In genomic region chr6:34919146-34919545, GRCm38 (mm10) we compare ENCODE assay signal across 29 mouse cellular contexts. TPM values are rescaled to one million over a fixed set of nuclear protein-coding genes. Genes with fewer than 3 reads are reported as not detected.
DNase-seq lines count a peak whose midpoint lies in the region; ATAC-seq and TF ChIP-seq lines count a peak whose summit lies in the region.
"Had no signal": no experiment of that assay in that cellular context is flagged by ENCODE, and none has a peak within 500 bp of the region (broad histone marks: within the 10 kb centered on the region; RNA-seq: fewer than 3 reads in every experiment).

No protein-coding gene starts in this region.

- H3K27ac ChIP-seq in testis, adult 2 months (ENCODE audit: control insufficient read depth, insufficient read depth, low read depth, low read length) = 0 out of 2 replicates have a peak overlapping the region, but pooled peaks have one; percentile 16
- peak overlapping the region; percentile 36 for H3K27ac ChIP-seq in embryonic facial prominence, embryonic 10.5 days (replicated peaks)
- H3K27ac ChIP-seq: embryonic facial prominence, embryonic 13.5 days; embryonic facial prominence, embryonic 15.5 days; forebrain, embryonic 10.5 days; forebrain, embryonic 12.5 days had no signal

- TF ChIP-seq CTCF in testis, adult 2 months (IDR thresholded peaks at IDR 0.05; ENCODE audit: control insufficient read depth, insufficient read depth, insufficient replicate concordance, low read depth, low read length) = no peak

- ATAC-seq in cerebellum, adult (ENCODE audit: insufficient number of reproducible peaks, low FRiP score, low TSS enrichment) = no peak
- ATAC-seq: activated CD4-positive, CD25-positive, alpha-beta regulatory T cell, adult 4 months; forebrain, embryonic 14.5 days; forebrain, embryonic 16.5 days; Patski had no signal

- H3K9me3 ChIP-seq in embryonic facial prominence, embryonic 10.5 days = no peaks in the 10 kb centered on the region
- H3K9me3 ChIP-seq: embryonic facial prominence, embryonic 13.5 days; embryonic facial prominence, embryonic 15.5 days; forebrain, embryonic 10.5 days; forebrain, embryonic 12.5 days; G1E had no signal

- H3K27me3 ChIP-seq in testis, adult 2 months (ENCODE audit: control insufficient read depth, insufficient read depth, low read length) = peaks cover 2% of the 10 kb centered on the region; the same call in 1 of the 2 replicates
- no peaks in the 10 kb centered on the region for H3K27me3 ChIP-seq in embryonic facial prominence, embryonic 10.5 days (replicated peaks; ENCODE audit: low read depth, poor library complexity, severe bottlenecking)
- H3K27me3 ChIP-seq: embryonic facial prominence, embryonic 13.5 days; embryonic facial prominence, embryonic 15.5 days; forebrain, embryonic 12.5 days; Patski had no signal

- WGBS in embryonic facial prominence, embryonic 10.5 days = 54% methylated on average over 7 of the region's 7 CpGs

- peaks cover 4% of the 10 kb centered on the region for H3K4me1 ChIP-seq in testis, adult 2 months (ENCODE audit: control insufficient read depth, insufficient read depth, low read length)
- peaks cover 26% of the 10 kb centered on the region for H3K4me1 ChIP-seq in embryonic facial prominence, embryonic 10.5 days
- H3K4me1 ChIP-seq: embryonic facial prominence, embryonic 15.5 days; forebrain, embryonic 12.5 days had no signal

- H3K36me3 ChIP-seq in testis, adult 2 months (ENCODE audit: control insufficient read depth, insufficient read depth, low read length) = no peaks in the 10 kb centered on the region
- no peaks in the 10 kb centered on the region for H3K36me3 ChIP-seq in embryonic facial prominence, embryonic 10.5 days (replicated peaks)
- H3K36me3 ChIP-seq: embryonic facial prominence, embryonic 13.5 days; embryonic facial prominence, embryonic 15.5 days; forebrain, embryonic 10.5 days; forebrain, embryonic 12.5 days; G1E had no signal

- no peak overlapping the region for H3K4me3 ChIP-seq in testis, adult 2 months (ENCODE audit: control insufficient read depth, low read depth, low read length)
- H3K4me3 ChIP-seq in embryonic facial prominence, embryonic 10.5 days = no peak overlapping the region
- H3K4me3 ChIP-seq: embryonic facial prominence, embryonic 13.5 days; embryonic facial prominence, embryonic 15.5 days; erythroblast, embryonic 14.5 days; forebrain, embryonic 10.5 days; forebrain, embryonic 12.5 days had no signal

- no peak for DNase-seq in testis, postnatal 10 days (ENCODE audit: low spot score)
- peak; percentile 64 for DNase-seq in R1 (ENCODE audit: low read depth, low spot score)
- DNase-seq in embryonic facial prominence, embryonic 10.5 days (ENCODE audit: low spot score) = peak; percentile 18
- peak; percentile 77 for DNase-seq in testis, postnatal 14 days (ENCODE audit: low spot score)
- DNase-seq in cerebellum, adult 8-10 months = no peak
- DNase-seq in c-Kit-positive CD71-positive TER-119-positive erythroid progenitor cells, embryonic 14.5 days (ENCODE audit: low spot score) = no peak
- DNase-seq: adrenal gland, adult 8-10 months; adrenal gland, postnatal 14 days; adrenal gland, postnatal 36 days; cerebellum, adult 18-20 months; cerebellum, adult 9-10 months; cerebellum, postnatal 10 days; cerebellum, postnatal 25 days had no signal

- no peak for TF ChIP-seq POLR2A in testis, adult 2 months (IDR thresholded peaks at IDR 0.05; ENCODE audit: control insufficient read depth, low read depth, low read length)

RNA-seq across cellular contexts. Expression of gene Stra8, which starts 0.8 kb away (rescaled TPM):
- polyA plus RNA-seq in testis, adult 2 months (2012; rRNA removed) = 9.3 and 9.4 TPM in 2 replicates
- polyA plus RNA-seq in embryonic facial prominence, embryonic 10.5 days (2016; fragmentation: Nextera tagmentation; extraction: Ambion mirVana) = 0.12 TPM in 1 of 2 replicates, not detected in the other
- polyA plus RNA-seq: C2C12; cortical plate, adult 2 months; embryonic facial prominence, embryonic 11.5 days; embryonic facial prominence, embryonic 13.5 days; embryonic facial prominence, embryonic 15.5 days; erythroblast, embryonic 14.5 days; forebrain, embryonic 10.5 days; forebrain, embryonic 12.5 days; forebrain, embryonic 14.5 days; forebrain, embryonic 16.5 days; frontal cortex, adult 2 months; G1E; Patski had no signal

RNA-seq across cellular contexts. Expression of gene Wdr91, which starts 8.5 kb away (rescaled TPM):
- polyA plus RNA-seq in testis, adult 2 months (2012; rRNA removed) = 3.4 and 3.8 TPM in 2 replicates
- 11.9 and 13.2 TPM in 2 replicates for polyA plus RNA-seq in embryonic facial prominence, embryonic 10.5 days (2016; fragmentation: Nextera tagmentation; extraction: Ambion mirVana)

RNA-seq across cellular contexts. Expression of gene Cyren, which starts 41.3 kb away (rescaled TPM):
- polyA plus RNA-seq in testis, adult 2 months (2012; rRNA removed) = 1.2 and 1.7 TPM in 2 replicates
- 18.9 and 19.2 TPM in 2 replicates for polyA plus RNA-seq in embryonic facial prominence, embryonic 10.5 days (2016; fragmentation: Nextera tagmentation; extraction: Ambion mirVana)

RNA-seq across cellular contexts. Expression of gene Tmem140, which starts 56.2 kb away (rescaled TPM):
- 1.1 and 1.3 TPM in 2 replicates for polyA plus RNA-seq in testis, adult 2 months (2012; rRNA removed)
- polyA plus RNA-seq in embryonic facial prominence, embryonic 10.5 days (2016; fragmentation: Nextera tagmentation; extraction: Ambion mirVana) = 1.8 and 1.9 TPM in 2 replicates
- polyA plus RNA-seq: erythroblast, embryonic 14.5 days had no signal

Comparison
In these comparisons a context has a peak if more than half of its experiments do, and no peak if none do; other contexts are left out.
1. DNase-seq: peak in R1 (single experiment), embryonic facial prominence, embryonic 10.5 days (single experiment) and testis, postnatal 14 days (single experiment); none in testis, postnatal 10 days (single experiment), cerebellum, adult 8-10 months (single experiment) and c-Kit-positive CD71-positive TER-119-positive erythroid progenitor cells, embryonic 14.5 days (single experiment).